ENCODE assay signal across 10 mouse cellular contexts in genomic region chr2:152106597-152106996, GRCm38 (mm10). TPM values are rescaled to one million over a fixed set of nuclear protein-coding genes. Genes with fewer than 3 reads are reported as not detected.
DNase-seq lines count a peak whose midpoint lies in the region; ATAC-seq and TF ChIP-seq lines count a peak whose summit lies in the region.
"Had no signal": no experiment of that assay in that cellular context is flagged by ENCODE, and none has a peak within 500 bp of the region (broad histone marks: within the 10 kb centered on the region; RNA-seq: fewer than 3 reads in every experiment).

No protein-coding gene starts in this region.

- no peak overlapping the region for H3K9ac ChIP-seq in kidney, embryonic 15.5 days
- H3K9ac ChIP-seq in forebrain, embryonic 13.5 days, result no peak overlapping the region
- no peak overlapping the region for H3K9ac ChIP-seq in midbrain, embryonic 12.5 days (replicated peaks)

- no peaks in the 10 kb centered on the region for H3K9me3 ChIP-seq in kidney, embryonic 15.5 days (replicated peaks)
- H3K9me3 ChIP-seq in forebrain, embryonic 13.5 days (replicated peaks), result no peaks in the 10 kb centered on the region
- H3K9me3 ChIP-seq in midbrain, embryonic 12.5 days, result no peaks in the 10 kb centered on the region

- 0 out of 2 replicates have a peak overlapping the region, but pooled peaks have one; percentile 56 for H3K4me3 ChIP-seq in kidney, embryonic 15.5 days (replicated peaks)
- no peak overlapping the region for H3K4me3 ChIP-seq in kidney, adult 2 months (ENCODE audit: insufficient read depth, low read depth, low read length)
- no peak overlapping the region for H3K4me3 ChIP-seq in forebrain, embryonic 13.5 days
- no peak overlapping the region for H3K4me3 ChIP-seq in midbrain, embryonic 12.5 days

- H3K36me3 ChIP-seq in kidney, embryonic 15.5 days, result no peaks in the 10 kb centered on the region; the same call in 1 of the 2 replicates
- no peaks in the 10 kb centered on the region for H3K36me3 ChIP-seq in kidney, adult 2 months (ENCODE audit: control insufficient read depth, insufficient read depth, low read length)
- no peaks in the 10 kb centered on the region for H3K36me3 ChIP-seq in forebrain, embryonic 13.5 days (ENCODE audit: poor library complexity, severe bottlenecking)
- H3K36me3 ChIP-seq in midbrain, embryonic 12.5 days, result no peaks in the 10 kb centered on the region

- 91% methylated on average over 10 of the region's 10 CpGs for WGBS in kidney, embryonic 15.5 days
- 94% methylated on average over 10 of the region's 10 CpGs for WGBS in kidney, adult 2 months
- 95% methylated on average over 10 of the region's 10 CpGs for WGBS in forebrain, embryonic 13.5 days
- 95% methylated on average over 10 of the region's 10 CpGs for WGBS in midbrain, embryonic 12.5 days

- TF ChIP-seq CTCF in kidney, adult 2 months (conservative IDR thresholded peaks at IDR 0.05; ENCODE audit: insufficient read depth, insufficient read length, low read depth, low read length), result no peak

- peaks cover 13% of the 10 kb centered on the region for H3K4me1 ChIP-seq in kidney, embryonic 15.5 days
- H3K4me1 ChIP-seq in kidney, adult 2 months (ENCODE audit: control insufficient read depth, insufficient read depth, low read length), result peaks cover 12% of the 10 kb centered on the region; the same call in 1 of the 2 replicates
- peaks cover 24% of the 10 kb centered on the region for H3K4me1 ChIP-seq in forebrain, embryonic 13.5 days
- H3K4me1 ChIP-seq in midbrain, embryonic 12.5 days, result peaks cover 22% of the 10 kb centered on the region

- TF ChIP-seq POLR2A in kidney, adult 2 months (IDR thresholded peaks at IDR 0.05; ENCODE audit: low read depth, low read length), result no peak

- no peak for DNase-seq in kidney, adult 2 months
- DNase-seq in ZHBTc4 (ENCODE audit: low read depth, low spot score), result peak; percentile 57
- DNase-seq in layer of hippocampus, adult 9-10 months (ENCODE audit: low spot score), result no peak
- no peak for DNase-seq in adrenal gland, postnatal 4 days (ENCODE audit: low spot score in 2 of 2)
- DNase-seq: embryo, embryonic 11 days had no signal

- H3K27me3 ChIP-seq in kidney, embryonic 15.5 days, result peaks cover 25% of the 10 kb centered on the region
- no peaks in the 10 kb centered on the region for H3K27me3 ChIP-seq in kidney, adult 2 months (replicated peaks; ENCODE audit: control insufficient read depth, insufficient read depth, low read length)
- peaks cover 2% of the 10 kb centered on the region; the same call in 1 of the 2 replicates for H3K27me3 ChIP-seq in forebrain, embryonic 13.5 days
- peaks cover 20% of the 10 kb centered on the region; the same call in 1 of the 2 replicates for H3K27me3 ChIP-seq in midbrain, embryonic 12.5 days

- no peak for ATAC-seq in kidney, embryonic 15.5 days (replicated peaks; ENCODE audit: low FRiP score)
- ATAC-seq in forebrain, embryonic 13.5 days, result no peak
- no peak for ATAC-seq in midbrain, embryonic 12.5 days (ENCODE audit: low FRiP score, low read depth)
- no peak for ATAC-seq in granulocyte monocyte progenitor cell, adult 5-6 weeks (replicated peaks; ENCODE audit: poor library complexity, severe bottlenecking)

- H3K4me2 ChIP-seq in kidney, embryonic 15.5 days, result peak overlapping the region; percentile 78
- peak overlapping the region; percentile 90; the same call in 1 of the 2 replicates for H3K4me2 ChIP-seq in forebrain, embryonic 13.5 days
- peak overlapping the region; percentile 74 for H3K4me2 ChIP-seq in midbrain, embryonic 12.5 days (replicated peaks)

- no peak overlapping the region for H3K27ac ChIP-seq in kidney, embryonic 15.5 days
- no peak overlapping the region; the same call in 1 of the 2 replicates for H3K27ac ChIP-seq in kidney, adult 2 months (ENCODE audit: insufficient read depth, low read depth, low read length)
- no peak overlapping the region for H3K27ac ChIP-seq in forebrain, embryonic 13.5 days
- H3K27ac ChIP-seq in midbrain, embryonic 12.5 days (replicated peaks), result no peak overlapping the region

RNA-seq across cellular contexts. Expression of gene Srxn1, which starts 1.3 kb away (rescaled TPM):
- 12.7 and 14.5 TPM in 2 replicates for polyA plus RNA-seq in kidney, embryonic 15.5 days (2015; fragmentation: Nextera tagmentation; extraction: Ambion mirVana)
- polyA plus RNA-seq in kidney, adult 2 months (2012; rRNA removed), result 113 and 135 TPM in 2 replicates
- 10.3 and 10.7 TPM in 2 replicates for polyA plus RNA-seq in forebrain, embryonic 13.5 days (2015; fragmentation: Nextera tagmentation; extraction: Ambion mirVana)
- 14.3 and 15.2 TPM in 2 replicates for polyA plus RNA-seq in midbrain, embryonic 12.5 days (2016; fragmentation: Nextera tagmentation; extraction: Ambion mirVana)
- 0.47 and 5.5 TPM in 2 replicates for total RNA-seq in granulocyte monocyte progenitor cell, adult 5-6 weeks (2014; fragmentation: Nextera tagmentation)
- 1.3 and 2.0 TPM in 2 replicates for total RNA-seq in granulocyte monocyte progenitor cell, adult 5-6 weeks (2017)
- total RNA-seq in adrenal gland, postnatal 4 days (2021), result 10 to 100 TPM; 47.2 to 58.2 TPM

RNA-seq across cellular contexts. Expression of gene Scrt2, which starts 25.3 kb away (rescaled TPM):
- 0.04 and 0.05 TPM in 2 replicates for polyA plus RNA-seq in kidney, embryonic 15.5 days (2015; fragmentation: Nextera tagmentation; extraction: Ambion mirVana)
- not detected in 2 replicates for polyA plus RNA-seq in kidney, adult 2 months (2012; rRNA removed)
- 17.5 and 19.9 TPM in 2 replicates for polyA plus RNA-seq in forebrain, embryonic 13.5 days (2015; fragmentation: Nextera tagmentation; extraction: Ambion mirVana)
- polyA plus RNA-seq in midbrain, embryonic 12.5 days (2016; fragmentation: Nextera tagmentation; extraction: Ambion mirVana), result 15.3 and 17.1 TPM in 2 replicates
- total RNA-seq in granulocyte monocyte progenitor cell, adult 5-6 weeks (2014; fragmentation: Nextera tagmentation), result not detected in 2 replicates
- not detected in 2 replicates for total RNA-seq in granulocyte monocyte progenitor cell, adult 5-6 weeks (2017)
- total RNA-seq in adrenal gland, postnatal 4 days (2021), result under 1 TPM; 0.53 to 0.59 TPM
- polyA plus RNA-seq: heart, embryonic 16.5 days had no signal

RNA-seq across cellular contexts. Expression of gene Tcf15, which starts 36.8 kb away (rescaled TPM):
- polyA plus RNA-seq in kidney, embryonic 15.5 days (2015; fragmentation: Nextera tagmentation; extraction: Ambion mirVana), result 13.5 TPM in 2 replicates
- polyA plus RNA-seq in kidney, adult 2 months (2012; rRNA removed), result 2.9 and 4.6 TPM in 2 replicates
- polyA plus RNA-seq in forebrain, embryonic 13.5 days (2015; fragmentation: Nextera tagmentation; extraction: Ambion mirVana), result 1.4 and 1.8 TPM in 2 replicates
- 3.4 and 3.8 TPM in 2 replicates for polyA plus RNA-seq in midbrain, embryonic 12.5 days (2016; fragmentation: Nextera tagmentation; extraction: Ambion mirVana)
- total RNA-seq in granulocyte monocyte progenitor cell, adult 5-6 weeks (2014; fragmentation: Nextera tagmentation), result not detected in 2 replicates
- not detected in 2 replicates for total RNA-seq in granulocyte monocyte progenitor cell, adult 5-6 weeks (2017)
- total RNA-seq in adrenal gland, postnatal 4 days (2021), result 1 to 10 TPM; 7.7 to 9.3 TPM

Comparison
In these comparisons a context has a peak if more than half of its experiments do, and no peak if none do; other contexts are left out.
1. RNA of gene Scrt2, which starts 25.3 kb away (polyA plus RNA-seq): 17.5 to 19.9 TPM in forebrain, embryonic 13.5 days and 15.3 to 17.1 TPM in midbrain, embryonic 12.5 days; 0.04 to 0.05 TPM in kidney, embryonic 15.5 days and not detected in kidney, adult 2 months; every median in the first group is over 10 times any median in the second.
2. Peak in every context shown above with its lines, with median percentiles within 50 percentile points of each other: H3K4me2 ChIP-seq.